Mouse (Mus musculus) liver (tissue): ENCODE measurements around the gene Nova1.

Experiments
- DNase-seq: peaks from one replicate; pipeline ENCODE4 v3.0.0-alpha.2; 2020; ENCODE audit warnings: mixed read lengths

Gene Nova1

DNA sequence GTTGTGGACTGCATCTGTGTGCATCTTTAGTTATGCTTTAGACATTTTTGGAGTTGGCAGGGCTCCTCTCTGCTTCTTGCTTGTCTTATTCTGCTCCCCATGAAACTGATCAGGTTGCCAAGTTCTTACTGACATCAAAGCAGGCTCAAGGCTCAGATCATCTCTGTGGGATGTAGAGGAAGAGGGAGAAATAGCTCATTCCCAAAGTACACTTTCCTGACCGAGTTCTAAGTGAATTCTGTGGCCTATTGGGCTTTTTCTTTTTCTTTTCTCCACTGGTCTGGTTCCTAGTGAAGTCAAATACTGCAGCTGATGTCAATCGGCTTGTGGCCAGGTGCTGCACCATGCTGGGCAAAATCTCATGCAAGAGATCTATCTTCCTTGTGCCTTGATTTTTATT is 152.0 kb downstream of the Nova1 start:
- DNase-seq, result no peak

DNA sequence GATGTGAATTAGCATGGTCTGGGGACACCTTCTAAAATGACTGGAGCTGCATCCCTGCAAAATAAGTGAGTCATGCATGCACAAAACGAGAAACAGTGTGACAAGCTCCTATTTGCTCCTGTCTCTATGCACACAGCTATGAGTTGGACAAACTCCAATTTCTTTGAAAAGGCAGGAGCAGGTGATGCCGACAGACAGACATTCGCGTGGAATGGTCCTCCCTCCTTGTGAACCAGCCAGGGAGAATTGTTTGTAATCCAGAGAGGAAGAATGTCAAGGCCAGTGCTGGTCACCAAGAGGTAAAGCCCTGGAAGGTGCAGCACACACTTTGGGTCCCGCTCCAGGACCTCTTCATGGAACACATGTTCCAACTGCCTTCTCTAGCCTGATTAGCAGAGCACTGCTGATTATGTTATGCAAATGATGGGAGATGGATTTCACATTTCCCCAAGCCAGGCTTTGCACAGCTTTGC is 172.6 kb downstream of the Nova1 start:
- DNase-seq, result no peak

DNA sequence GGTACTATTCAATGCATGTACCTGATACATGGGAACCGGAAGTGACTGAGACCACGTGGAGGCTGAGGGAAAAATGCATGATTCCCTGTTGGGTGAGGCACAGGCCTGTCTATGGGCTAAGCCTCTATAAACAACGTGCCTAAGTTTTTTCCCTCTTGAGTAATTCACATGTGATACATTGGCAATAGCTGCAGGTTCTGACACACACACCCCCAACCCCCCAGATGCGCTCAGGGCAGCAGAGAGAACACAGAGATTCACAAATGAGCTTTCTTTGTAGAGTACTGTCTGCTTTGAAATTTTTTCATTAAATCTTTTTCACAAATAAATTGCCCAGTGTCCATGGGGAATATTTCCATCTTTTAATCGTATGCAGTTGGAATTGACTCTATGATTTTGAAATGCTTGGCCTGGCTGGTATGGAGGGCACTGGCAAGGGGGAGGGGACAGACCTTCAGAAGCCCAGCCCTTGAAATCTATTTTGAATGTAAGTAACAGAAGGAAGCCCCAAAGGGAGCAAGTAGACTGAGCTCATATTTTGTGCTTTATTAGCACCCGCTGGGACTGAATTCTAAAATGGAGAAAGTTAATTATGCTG is 173.3 kb downstream of the Nova1 start:
- DNase-seq, result no peak
